Mouse (Mus musculus): ENCODE results near the gene Ccz1.

DNA sequence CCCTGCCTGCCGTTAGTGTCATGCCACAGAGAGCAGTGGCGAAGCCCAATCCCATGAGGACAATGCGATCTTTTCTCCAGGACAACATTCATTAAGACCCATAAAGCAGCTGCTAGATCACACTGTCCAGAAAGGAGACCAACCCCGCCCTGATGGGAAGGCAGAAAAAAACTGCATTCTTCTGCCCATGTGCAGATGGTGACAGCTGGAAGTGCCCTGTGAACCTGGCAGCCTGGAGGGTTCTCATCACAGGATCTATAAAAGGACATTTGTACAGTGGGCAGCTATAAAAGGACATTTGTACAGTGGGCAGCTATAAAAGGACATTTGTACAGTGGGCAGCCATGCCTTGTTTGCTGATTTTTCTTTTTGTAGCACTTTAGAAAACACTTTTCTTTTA lies 25.6 kb downstream of the Ccz1 start:
- TF ChIP-seq CTCF (IDR thresholded peaks at IDR 0.05; ENCODE audit: borderline replicate concordance, extremely low read depth, insufficient read depth, insufficient read length) (no peak), POLR2A (IDR thresholded peaks at IDR 0.05; ENCODE audit: borderline replicate concordance, extremely low read depth, insufficient read depth, insufficient read length, poor library complexity, severe bottlenecking) (no peak)
